Mouse (Mus musculus): ENCODE data around the gene Cmc1. TPM values are rescaled to one million over a fixed set of nuclear protein-coding genes. Genes with fewer than 3 reads are reported as not detected.

Cmc1 gene
- polyA plus RNA-seq, 1 experiment from 2014 or later: 41.5 TPM

GRCm38 (mm10) chr9:118030252-118030651 lies 119.7 kb downstream of the Cmc1 start:
- Histone ChIP-seq H3K4me1 (ENCODE audit: control insufficient read depth, insufficient read depth, low read length) (no peaks in the 10 kb centered on the region), H3K27ac (ENCODE audit: low read depth, low read length) (no peak overlapping the region), H3K36me3 (ENCODE audit: control insufficient read depth, insufficient read depth, low read length) (no peaks in the 10 kb centered on the region), H3K9ac (ENCODE audit: low read length) (no peak overlapping the region), H3K4me2 (no peak overlapping the region), H3K27me3 (ENCODE audit: control insufficient read depth, insufficient read depth, low read length) (no peaks in the 10 kb centered on the region), H3K4me3 (ENCODE audit: low read depth, low read length) (no peak overlapping the region), H3K9me3 (ENCODE audit: control insufficient read depth, low read length) (no peaks in the 10 kb centered on the region)
- WGBS: 88% methylated on average over 1 of the region's 1 CpGs
- ATAC-seq (ENCODE audit: low FRiP score) (no peak), DNase-seq (ENCODE audit: low spot score, missing footprints) (no peak)

GRCm38 (mm10) chr9:118029490-118029889 lies 120.5 kb downstream of the Cmc1 start:
- H3K4me2 ChIP-seq: no peak overlapping the region
- H3K9ac ChIP-seq (ENCODE audit: low read length): no peak overlapping the region
- no peaks in the 10 kb centered on the region for H3K9me3 ChIP-seq (ENCODE audit: control insufficient read depth, low read length)
- no peak overlapping the region for H3K4me3 ChIP-seq (ENCODE audit: low read depth, low read length)
- no peaks in the 10 kb centered on the region for H3K27me3 ChIP-seq (ENCODE audit: control insufficient read depth, insufficient read depth, low read length)
- WGBS: 60% methylated on average over 4 of the region's 4 CpGs
- H3K36me3 ChIP-seq (ENCODE audit: control insufficient read depth, insufficient read depth, low read length): no peaks in the 10 kb centered on the region
- ATAC-seq (ENCODE audit: low FRiP score) (no peak), DNase-seq (ENCODE audit: low spot score, missing footprints) (no peak)
- no peak overlapping the region for H3K27ac ChIP-seq (ENCODE audit: low read depth, low read length)
- no peaks in the 10 kb centered on the region for H3K4me1 ChIP-seq (ENCODE audit: control insufficient read depth, insufficient read depth, low read length)

- H3K4me1 ChIP-seq (ENCODE audit: control insufficient read depth, insufficient read depth, low read length): no peaks in the 10 kb centered on the region
- no peaks in the 10 kb centered on the region for H3K36me3 ChIP-seq (ENCODE audit: control insufficient read depth, insufficient read depth, low read length)
- H3K9ac ChIP-seq (ENCODE audit: low read length): no peak overlapping the region
- no peak overlapping the region for H3K27ac ChIP-seq (ENCODE audit: low read depth, low read length)
- WGBS: 75% methylated on average over 2 of the region's 2 CpGs
- no peaks in the 10 kb centered on the region for H3K27me3 ChIP-seq (ENCODE audit: control insufficient read depth, insufficient read depth, low read length)
- no peak overlapping the region for H3K4me2 ChIP-seq
- no peak overlapping the region for H3K4me3 ChIP-seq (ENCODE audit: low read depth, low read length)
- H3K9me3 ChIP-seq (ENCODE audit: control insufficient read depth, low read length): no peaks in the 10 kb centered on the region
- no peak for DNase-seq (ENCODE audit: low spot score, missing footprints)
- no peak for ATAC-seq (ENCODE audit: low FRiP score)
Measured at GRCm38 (mm10) chr9:118024966-118025365, 125.0 kb downstream of the Cmc1 start.

Other genes with a start within 250 kb of the Cmc1 start
- gene Azi2, start 109.7 kb downstream of the Cmc1 start, polyA plus RNA-seq (2014; fragmentation: Nextera tagmentation; extraction: Ambion mirVana): 72.1 and 76.8 TPM in 2 replicates

Data from midbrain, embryonic 11.5 days (tissue).